Mouse (Mus musculus): ENCODE measurements around the gene Gm49721.
"Not testable (repeated sequence)": the region's sequence is repeated elsewhere in the genome, so short reads cannot be mapped to it uniquely, and the experiment has no call there.

Gm49721 gene

GRCm38 (mm10) chr17:6986118-6986517 is 7.4 kb downstream of the Gm49721 start:
- DNase-seq: not testable (repeated sequence)

GRCm38 (mm10) chr17:6995504-6995903 is 16.8 kb downstream of the Gm49721 start:
- DNase-seq: not testable (repeated sequence)

- DNase-seq: not testable (repeated sequence)
Measured at GRCm38 (mm10) chr17:6996826-6997225, 18.1 kb downstream of the Gm49721 start.

GRCm38 (mm10) chr17:6997778-6998490 is 19.2 kb downstream of the Gm49721 start:
- not testable (repeated sequence) for DNase-seq

- not testable (repeated sequence) for DNase-seq
Measured at GRCm38 (mm10) chr17:7001790-7002585, 23.3 kb downstream of the Gm49721 start.

- not testable (repeated sequence) for DNase-seq
Measured at GRCm38 (mm10) chr17:7003392-7003791, 24.7 kb downstream of the Gm49721 start.

GRCm38 (mm10) chr17:7005646-7006045 is 26.9 kb downstream of the Gm49721 start:
- DNase-seq: not testable (repeated sequence)

- not testable (repeated sequence) for DNase-seq
Measured at GRCm38 (mm10) chr17:7008885-7009284, 30.2 kb downstream of the Gm49721 start.

GRCm38 (mm10) chr17:7009440-7009839 is 30.7 kb downstream of the Gm49721 start:
- not testable (repeated sequence) for DNase-seq

GRCm38 (mm10) chr17:7009901-7010300 is 31.2 kb downstream of the Gm49721 start:
- not testable (repeated sequence) for DNase-seq

GRCm38 (mm10) chr17:7014190-7014589 is 35.5 kb downstream of the Gm49721 start:
- not testable (repeated sequence) for DNase-seq

- not testable (repeated sequence) for DNase-seq
Measured at GRCm38 (mm10) chr17:7025257-7025656, 46.6 kb downstream of the Gm49721 start, which contains the start of gene Gm1604a. Gene Gm1604a (plus strand): TSS chr17:7025568.

- not testable (repeated sequence) for DNase-seq
Measured at GRCm38 (mm10) chr17:7025764-7026346, 47.2 kb downstream of the Gm49721 start.

- DNase-seq: not testable (repeated sequence)
Measured at GRCm38 (mm10) chr17:7030204-7030603, 51.5 kb downstream of the Gm49721 start.

GRCm38 (mm10) chr17:7030622-7031174 is 52.0 kb downstream of the Gm49721 start:
- DNase-seq: not testable (repeated sequence)

- not testable (repeated sequence) for DNase-seq
Measured at GRCm38 (mm10) chr17:7033192-7034166, 54.8 kb downstream of the Gm49721 start.

- DNase-seq: not testable (repeated sequence)
Measured at GRCm38 (mm10) chr17:7068997-7069539, 90.4 kb downstream of the Gm49721 start.

GRCm38 (mm10) chr17:7069561-7070240 is 91.0 kb downstream of the Gm49721 start:
- not testable (repeated sequence) for DNase-seq

- DNase-seq: peak in 1 of 2 experiments; percentile 25
Measured at GRCm38 (mm10) chr17:7074494-7074893, 95.8 kb downstream of the Gm49721 start.

GRCm38 (mm10) chr17:7075519-7075918 is 96.8 kb downstream of the Gm49721 start:
- DNase-seq: not testable (repeated sequence)

- DNase-seq: peak in 1 of 2 experiments; percentile 64
Measured at GRCm38 (mm10) chr17:7079558-7079957, 100.9 kb downstream of the Gm49721 start.
